Mouse (Mus musculus) neutrophil, adult 5-6 weeks (primary cell): ENCODE results near the gene Usp48. TPM values are rescaled to one million over a fixed set of nuclear protein-coding genes. Genes with fewer than 3 reads are reported as not detected.

Experiments
- ATAC-seq: fragments of 151-379, 151-347 bp; 2 replicates; pipeline ENCODE4 v1.8.0; 2017; ENCODE audit warnings: mild to moderate bottlenecking, moderate TSS enrichment; ENCODE audit not compliant: insufficient number of reproducible peaks, poor library complexity, low FRiP score, severe bottlenecking; ENCODE audit errors: extremely low read depth
- total RNA-seq: library from RNA; stranded (forward); fragments of 200-1000 nt; gene quantifications from 2 replicates; pipeline ENCODE4 v1.2.3, GENCODE M21; 2017

Gene Usp48
- total RNA-seq, 1 experiment from 2014 or later: 190 TPM

GRCm38 (mm10) chr4:137603449-137604171 is 10.1 kb downstream of the Usp48 start:
- no peak for ATAC-seq

- no peak for ATAC-seq
Measured at GRCm38 (mm10) chr4:137607023-137607422, 13.5 kb downstream of the Usp48 start.

- ATAC-seq: no peak
Measured at GRCm38 (mm10) chr4:137609281-137609680, 15.7 kb downstream of the Usp48 start.

- peak; percentile 58; the same call in 1 of the 2 replicates for ATAC-seq
Measured at GRCm38 (mm10) chr4:137609702-137610101, 16.1 kb downstream of the Usp48 start.

GRCm38 (mm10) chr4:137610256-137610655 is 16.7 kb downstream of the Usp48 start:
- ATAC-seq: no peak

GRCm38 (mm10) chr4:137622847-137623246 is 29.3 kb downstream of the Usp48 start:
- ATAC-seq: no peak

GRCm38 (mm10) chr4:137627476-137628235 is 34.1 kb downstream of the Usp48 start:
- ATAC-seq: no peak

- no peak for ATAC-seq
Measured at GRCm38 (mm10) chr4:137628400-137628799, 34.8 kb downstream of the Usp48 start.

- no peak for ATAC-seq
Measured at GRCm38 (mm10) chr4:137629354-137629753, 35.8 kb downstream of the Usp48 start.

GRCm38 (mm10) chr4:137630153-137630552 is 36.6 kb downstream of the Usp48 start:
- no peak for ATAC-seq

GRCm38 (mm10) chr4:137631596-137631995 is 38.0 kb downstream of the Usp48 start:
- no peak for ATAC-seq

- no peak for ATAC-seq
Measured at GRCm38 (mm10) chr4:137633394-137633793, 39.8 kb downstream of the Usp48 start.

GRCm38 (mm10) chr4:137636597-137636996 is 43.0 kb downstream of the Usp48 start:
- ATAC-seq: no peak

GRCm38 (mm10) chr4:137641556-137641955 is 48.0 kb downstream of the Usp48 start:
- no peak for ATAC-seq

- no peak for ATAC-seq
Measured at GRCm38 (mm10) chr4:137642101-137642500, 48.5 kb downstream of the Usp48 start.

GRCm38 (mm10) chr4:137643459-137643858 is 49.9 kb downstream of the Usp48 start:
- ATAC-seq: no peak

- no peak for ATAC-seq
Measured at GRCm38 (mm10) chr4:137646262-137646661, 52.7 kb downstream of the Usp48 start.

GRCm38 (mm10) chr4:137647648-137648047 is 54.1 kb downstream of the Usp48 start:
- no peak for ATAC-seq

GRCm38 (mm10) chr4:137648230-137648629 is 54.7 kb downstream of the Usp48 start:
- no peak for ATAC-seq

- no peak for ATAC-seq
Measured at GRCm38 (mm10) chr4:137650912-137651311, 57.4 kb downstream of the Usp48 start.
